Mouse (Mus musculus) forebrain, embryonic 13.5 days (tissue): ENCODE data around the gene Pitpnm1. TPM values are rescaled to one million over a fixed set of nuclear protein-coding genes. Genes with fewer than 3 reads are reported as not detected.

Experiments
- ATAC-seq: fragments of 200-750 bp; cut with Nextera tagmentation; 2 replicates; pipeline ENCODE4 v1.8.0; 2017
- H3K27ac ChIP-seq: fragments of 300-500 bp; sonication (generic); 2 replicates; pipeline ENCODE4 v1.5.1; 2015; ENCODE audit warnings: inconsistent platforms, mild to moderate bottlenecking, moderate library complexity
- H3K27me3 ChIP-seq: fragments of 300-500 bp; sonication (generic); 2 replicates; pipeline ENCODE4 v1.6.1; 2015; ENCODE audit warnings: mild to moderate bottlenecking, inconsistent platforms
- H3K36me3 ChIP-seq: fragments of 300-500 bp; sonication (generic); 2 replicates; pipeline ENCODE4 v1.6.1; 2015; ENCODE audit warnings: mild to moderate bottlenecking, inconsistent platforms; ENCODE audit not compliant: poor library complexity, severe bottlenecking
- H3K4me1 ChIP-seq: fragments of 300-500 bp; sonication (generic); 2 replicates; pipeline ENCODE4 v1.6.1; 2015; ENCODE audit warnings: inconsistent platforms
- H3K4me2 ChIP-seq: fragments of 300-500 bp; sonication (generic); 2 replicates; pipeline ENCODE4 v1.6.1; 2015; ENCODE audit warnings: inconsistent platforms, mild to moderate bottlenecking, moderate library complexity
- H3K4me3 ChIP-seq: fragments of 300-500 bp; sonication (generic); 2 replicates; pipeline ENCODE4 v1.5.1; 2015; ENCODE audit warnings: mild to moderate bottlenecking, inconsistent platforms
- H3K9ac ChIP-seq: fragments of 300-500 bp; sonication (generic); 2 replicates; pipeline ENCODE4 v1.6.1; 2015; ENCODE audit warnings: mild to moderate bottlenecking, inconsistent platforms
- H3K9me3 ChIP-seq: fragments of 300-500 bp; sonication (generic); replicated peaks from 2 replicates; pipeline ENCODE4 v1.6.1; 2016; ENCODE audit warnings: inconsistent platforms
- WGBS: fragments of 180-500 bp; shearing (Covaris S2); methylation state at CpG from one replicate; pipeline ENCODE4 v1.1.7; 2015; 5-methylcytosine and 5-hydroxymethylcytosine counted together
- polyA plus RNA-seq: library from polyadenylated mRNA; unstranded; fragments of >200 nt; fragmentation: Nextera tagmentation; extraction: Ambion mirVana; gene quantifications from 2 replicates; pipeline ENCODE4 v1.2.1, GENCODE M21; 2015

Pitpnm1 gene
- polyA plus RNA-seq, 1 experiment from 2014 or later, result 21.1 TPM

DNA sequence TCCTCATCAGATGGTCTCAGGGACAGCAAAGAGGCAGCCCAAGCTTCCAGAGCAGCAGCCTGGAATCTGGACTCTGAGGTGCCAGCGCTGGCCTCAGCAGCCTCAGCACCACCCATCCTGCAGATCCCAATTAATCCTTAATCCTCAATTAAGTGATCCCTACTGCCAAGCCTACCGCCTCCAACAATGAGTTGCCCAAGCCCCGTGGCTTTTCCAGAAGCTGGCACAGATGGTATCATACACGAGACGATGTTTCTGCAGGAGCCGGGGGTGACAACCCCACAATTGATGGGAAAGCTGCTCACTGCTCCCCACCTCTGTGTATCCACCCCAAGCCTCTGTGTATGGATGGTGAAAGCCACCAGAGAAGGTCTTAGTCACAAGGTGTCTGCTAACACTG lies 10.7 kb upstream of the Pitpnm1 start:
- peaks cover 6% of the 10 kb centered on the region for H3K4me1 ChIP-seq
- H3K36me3 ChIP-seq, result no peaks in the 10 kb centered on the region
- no peaks in the 10 kb centered on the region for H3K27me3 ChIP-seq
- H3K4me3 ChIP-seq, result no peak overlapping the region
- 50% methylated on average over 6 of the region's 6 CpGs for WGBS
- H3K9ac ChIP-seq, result 0 out of 2 replicates have a peak overlapping the region, but pooled peaks have one; percentile 5
- H3K27ac ChIP-seq, result no peak overlapping the region
- ATAC-seq, result no peak
- no peaks in the 10 kb centered on the region for H3K9me3 ChIP-seq
- no peak overlapping the region for H3K4me2 ChIP-seq

DNA sequence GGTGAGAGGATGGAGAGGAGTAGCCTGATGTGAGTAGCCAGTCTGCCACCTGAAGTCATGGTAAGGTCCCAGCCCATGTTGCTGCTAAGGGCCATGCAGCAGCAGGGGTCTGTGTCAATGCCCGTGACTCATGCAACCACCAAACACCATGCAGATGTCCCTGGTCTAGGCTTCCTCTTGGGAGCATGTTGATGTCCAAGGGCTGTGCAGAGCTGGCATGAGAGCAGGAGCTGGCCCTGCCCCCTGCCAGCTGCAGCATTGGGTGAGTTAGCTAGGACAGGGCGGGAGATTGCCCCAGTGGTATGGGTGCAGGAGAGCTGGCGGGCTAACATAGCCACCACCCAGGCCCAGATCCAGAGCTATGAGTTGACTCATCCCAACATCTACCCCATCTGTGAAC lies 9.4 kb upstream of the Pitpnm1 start:
- Histone ChIP-seq H3K36me3 (no peaks in the 10 kb centered on the region), H3K27me3 (no peaks in the 10 kb centered on the region), H3K4me1 (peaks cover 6% of the 10 kb centered on the region), H3K4me3 (no peak overlapping the region), H3K9me3 (no peaks in the 10 kb centered on the region), H3K9ac (no peak overlapping the region), H3K4me2 (no peak overlapping the region), H3K27ac (no peak overlapping the region)
- WGBS, result 85% methylated on average over 3 of the region's 3 CpGs
- ATAC-seq, result no peak

DNA sequence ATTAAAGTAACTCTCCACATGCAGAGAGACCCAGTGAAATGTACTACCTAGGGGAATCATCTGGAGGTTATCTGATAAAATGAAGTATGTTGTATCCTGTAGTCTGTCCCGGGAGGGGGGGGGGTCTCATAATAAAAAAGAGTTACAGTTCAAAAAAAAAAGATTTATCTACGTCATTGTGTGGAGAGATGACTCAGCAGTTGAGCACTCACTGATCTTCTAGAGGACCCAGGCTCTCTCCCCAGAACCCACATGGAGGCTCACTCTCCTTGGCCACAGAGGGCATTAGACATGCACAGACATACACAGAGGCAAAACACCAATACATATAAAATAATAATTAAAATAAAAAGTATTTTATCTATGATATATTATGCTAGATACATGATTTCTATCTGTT lies 8.4 kb upstream of the Pitpnm1 start:
- no peaks in the 10 kb centered on the region for H3K36me3 ChIP-seq
- no peak overlapping the region for H3K4me3 ChIP-seq
- ATAC-seq, result no peak
- H3K9me3 ChIP-seq, result no peaks in the 10 kb centered on the region
- WGBS, result 74% methylated on average over 2 of the region's 2 CpGs
- no peak overlapping the region for H3K27ac ChIP-seq
- peaks cover 12% of the 10 kb centered on the region for H3K4me1 ChIP-seq
- no peak overlapping the region for H3K4me2 ChIP-seq
- no peak overlapping the region for H3K9ac ChIP-seq
- H3K27me3 ChIP-seq, result no peaks in the 10 kb centered on the region

DNA sequence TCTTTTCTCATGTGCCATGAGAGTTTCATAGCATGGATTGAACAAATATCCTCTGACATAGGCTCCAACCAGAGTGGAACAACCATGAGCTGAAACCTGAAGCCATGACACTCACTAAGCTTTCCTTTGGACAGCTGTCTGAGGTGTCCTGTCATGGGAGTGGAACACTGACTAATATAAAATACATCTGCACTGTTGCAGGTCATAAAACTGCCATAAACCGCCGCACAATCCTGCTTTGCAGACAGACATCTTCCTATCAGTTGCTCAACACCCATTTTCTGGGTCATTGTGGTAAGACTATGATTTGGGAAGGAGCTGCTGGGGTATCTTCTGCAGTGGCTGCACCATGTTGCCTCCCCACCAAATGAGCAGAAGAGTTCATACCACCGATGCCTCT lies 7.0 kb upstream of the Pitpnm1 start:
- Histone ChIP-seq H3K27me3 (no peaks in the 10 kb centered on the region), H3K36me3 (no peaks in the 10 kb centered on the region), H3K9me3 (no peaks in the 10 kb centered on the region), H3K4me3 (no peak overlapping the region), H3K9ac (no peak overlapping the region), H3K27ac (no peak overlapping the region), H3K4me2 (no peak overlapping the region), H3K4me1 (peaks cover 18% of the 10 kb centered on the region)
- ATAC-seq, result no peak
- 90% methylated on average over 3 of the region's 3 CpGs for WGBS

DNA sequence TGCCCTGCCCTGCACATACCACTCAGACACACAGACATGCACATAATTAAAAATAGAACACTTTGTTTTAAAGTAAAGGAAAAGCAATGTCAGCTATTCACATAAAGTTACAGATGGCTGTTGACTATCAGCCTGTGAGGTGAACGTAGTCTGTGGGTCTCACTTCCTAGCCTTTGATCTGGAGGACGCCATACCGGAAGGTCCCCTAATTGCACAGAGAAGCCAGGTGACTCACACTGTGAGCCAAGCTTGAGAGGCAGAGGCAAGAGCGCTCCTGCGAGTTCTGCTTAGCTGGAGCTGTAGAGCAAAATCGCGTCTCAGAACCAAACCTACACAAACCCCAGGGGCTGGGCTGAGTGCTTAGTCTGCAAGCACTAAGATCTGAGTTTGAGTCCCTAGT lies 6.0 kb upstream of the Pitpnm1 start:
- WGBS, result 78% methylated on average over 7 of the region's 7 CpGs
- ATAC-seq, result no peak

DNA sequence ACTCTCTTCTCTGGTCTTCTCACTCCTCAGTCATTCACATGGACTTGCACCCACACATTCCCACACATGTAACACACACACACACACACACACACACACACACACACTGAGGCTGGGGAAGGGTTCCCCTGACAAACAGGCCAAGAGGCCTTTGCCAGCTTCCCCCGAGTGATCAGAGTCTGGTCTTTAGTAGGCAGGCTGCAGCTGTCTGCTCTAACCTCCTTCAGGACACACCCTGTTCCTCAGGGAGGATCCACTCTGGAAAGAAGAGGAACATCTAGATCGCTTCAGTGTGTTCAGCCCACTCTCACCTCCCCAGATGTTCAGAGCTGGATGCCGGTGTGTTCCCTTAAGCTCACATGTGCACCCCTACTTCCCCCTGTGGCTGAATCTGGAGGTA lies 5.5 kb upstream of the Pitpnm1 start:
- Histone ChIP-seq H3K36me3 (no peaks in the 10 kb centered on the region), H3K4me3 (no peak overlapping the region), H3K9ac (no peak overlapping the region), H3K9me3 (no peaks in the 10 kb centered on the region), H3K27me3 (peaks cover under 1% of the 10 kb centered on the region; the same call in 1 of the 2 replicates), H3K4me1 (peaks cover 29% of the 10 kb centered on the region), H3K27ac (no peak overlapping the region), H3K4me2 (no peak overlapping the region)
- no peak for ATAC-seq
- 83% methylated on average over 3 of the region's 3 CpGs for WGBS

More for the DNA sequence above, 6.0 kb upstream of the Pitpnm1 start:
- Histone ChIP-seq H3K9me3 (no peaks in the 10 kb centered on the region), H3K4me1 (peaks cover 29% of the 10 kb centered on the region), H3K27me3 (no peaks in the 10 kb centered on the region), H3K36me3 (no peaks in the 10 kb centered on the region), H3K4me3 (no peak overlapping the region), H3K4me2 (no peak overlapping the region), H3K9ac (no peak overlapping the region), H3K27ac (no peak overlapping the region)

DNA sequence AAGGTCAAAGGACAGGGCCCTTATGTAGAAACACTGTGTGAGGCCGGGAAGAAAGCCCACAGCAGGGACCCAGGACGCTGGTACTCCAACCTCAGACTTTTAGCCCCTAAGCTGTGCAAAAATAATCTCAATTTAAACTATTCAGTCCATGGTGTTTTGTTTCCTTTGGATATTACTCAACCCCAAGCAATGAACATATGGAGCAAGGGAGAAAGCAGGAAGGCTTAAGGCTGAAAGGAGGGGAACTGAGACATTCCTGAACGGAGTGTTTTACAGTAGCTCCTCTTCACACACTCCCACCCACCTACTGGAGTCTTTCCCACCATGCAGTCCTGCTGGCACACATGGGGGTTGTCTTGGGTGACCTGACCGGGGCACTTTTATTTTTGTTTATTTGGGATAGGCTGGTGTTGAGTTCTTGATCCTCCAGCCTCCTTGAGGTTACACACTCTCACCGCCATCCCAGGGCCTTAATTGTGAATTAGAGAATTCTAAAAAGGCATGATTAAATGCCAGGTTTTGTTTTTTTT lies 5.0 kb upstream of the Pitpnm1 start:
- Histone ChIP-seq H3K4me2 (no peak overlapping the region), H3K36me3 (no peaks in the 10 kb centered on the region), H3K9me3 (no peaks in the 10 kb centered on the region), H3K4me3 (no peak overlapping the region), H3K4me1 (peaks cover 34% of the 10 kb centered on the region), H3K27me3 (peaks cover 6% of the 10 kb centered on the region; the same call in 1 of the 2 replicates), H3K27ac (no peak overlapping the region), H3K9ac (no peak overlapping the region)
- WGBS, result 80% methylated on average over 5 of the region's 5 CpGs
- no peak for ATAC-seq

DNA sequence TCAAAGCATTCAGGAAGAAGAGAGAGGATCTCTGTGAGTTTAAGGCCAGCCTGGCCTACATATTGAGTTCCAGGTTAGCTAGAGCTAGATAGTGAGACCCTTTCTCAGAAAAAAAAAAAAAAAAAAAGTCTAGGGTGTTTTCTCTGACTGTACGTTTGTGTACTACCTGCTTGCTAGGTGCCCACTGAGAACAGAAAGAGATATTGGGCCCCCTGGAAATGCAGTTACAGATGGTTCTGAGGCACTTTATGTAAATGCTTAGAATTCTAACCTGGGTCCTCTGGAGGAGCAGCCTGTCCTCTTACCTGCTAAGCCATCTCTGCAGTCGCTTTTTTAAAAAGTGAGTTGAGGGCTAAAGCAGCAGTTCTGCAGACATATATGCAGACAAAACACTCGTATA lies 4.0 kb upstream of the Pitpnm1 start:
- H3K27me3 ChIP-seq, result peaks cover 14% of the 10 kb centered on the region; the same call in 1 of the 2 replicates
- H3K4me1 ChIP-seq, result peaks cover 43% of the 10 kb centered on the region
- H3K36me3 ChIP-seq, result no peaks in the 10 kb centered on the region
- ATAC-seq, result no peak
- H3K9me3 ChIP-seq, result no peaks in the 10 kb centered on the region
- H3K4me2 ChIP-seq, result peak overlapping the region; percentile 68; the same call in 1 of the 2 replicates
- H3K4me3 ChIP-seq, result no peak overlapping the region
- no peak overlapping the region for H3K27ac ChIP-seq
- WGBS, result 71% methylated on average over 3 of the region's 3 CpGs
- no peak overlapping the region for H3K9ac ChIP-seq

DNA sequence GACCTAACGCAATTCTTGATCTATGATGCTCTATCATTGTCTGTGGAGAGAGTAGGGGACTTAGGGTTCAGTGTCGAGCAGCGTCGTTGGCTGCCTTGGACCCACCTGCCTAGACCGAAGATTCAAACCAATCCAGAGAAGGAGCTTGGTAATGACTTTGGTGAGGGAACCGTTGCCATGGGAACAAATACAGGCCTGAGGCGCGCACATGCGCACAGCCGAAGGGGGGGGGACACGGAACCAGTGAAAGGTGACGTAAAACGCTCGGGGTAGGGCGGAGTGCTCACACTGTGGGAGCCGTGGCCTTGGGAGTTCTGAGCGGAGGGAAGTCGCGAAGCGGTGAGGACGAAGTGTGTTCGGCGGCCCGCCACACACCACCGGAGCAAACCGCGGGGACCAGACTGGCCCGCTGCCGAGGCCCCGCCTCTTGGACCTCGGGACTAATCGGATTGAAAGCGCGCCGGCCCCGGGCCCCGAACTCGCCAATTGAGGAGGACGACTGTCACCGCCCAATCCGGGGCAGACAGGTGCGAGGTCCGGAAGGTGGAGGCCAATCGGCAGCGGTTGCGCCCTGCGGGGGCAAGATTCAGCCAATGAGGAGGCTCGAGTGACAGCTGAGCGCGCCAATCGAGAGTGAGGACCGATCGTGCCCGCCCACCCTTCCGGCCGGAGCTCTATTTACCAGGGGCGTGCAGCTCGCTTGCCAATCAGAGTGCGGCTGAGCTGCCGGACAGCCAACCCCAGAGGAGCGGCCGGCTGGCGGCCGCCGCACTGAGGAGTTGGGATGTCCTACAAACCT lies 3.0 kb upstream of the Pitpnm1 start, which contains the start of gene Cdk2ap2:
Cdk2ap2 (plus strand) TSS at position 541 of the 799 bp plus-strand sequence.
- no peaks in the 10 kb centered on the region for H3K9me3 ChIP-seq
- H3K9ac ChIP-seq, result peak within 1 kb of the TSS; percentile 68
- peak within 1 kb of the TSS; percentile 60 for H3K4me3 ChIP-seq
- no peaks in the 10 kb centered on the region for H3K36me3 ChIP-seq
- peaks cover 54% of the 10 kb centered on the region for H3K4me1 ChIP-seq
- H3K4me2 ChIP-seq, result peak within 1 kb of the TSS; percentile 68
- H3K27me3 ChIP-seq, result peaks cover 24% of the 10 kb centered on the region
- peak; percentile 94 for ATAC-seq
- under 1% methylated on average over 62 of the region's 65 CpGs for WGBS
- peak within 1 kb of the TSS; percentile 88 for H3K27ac ChIP-seq

DNA sequence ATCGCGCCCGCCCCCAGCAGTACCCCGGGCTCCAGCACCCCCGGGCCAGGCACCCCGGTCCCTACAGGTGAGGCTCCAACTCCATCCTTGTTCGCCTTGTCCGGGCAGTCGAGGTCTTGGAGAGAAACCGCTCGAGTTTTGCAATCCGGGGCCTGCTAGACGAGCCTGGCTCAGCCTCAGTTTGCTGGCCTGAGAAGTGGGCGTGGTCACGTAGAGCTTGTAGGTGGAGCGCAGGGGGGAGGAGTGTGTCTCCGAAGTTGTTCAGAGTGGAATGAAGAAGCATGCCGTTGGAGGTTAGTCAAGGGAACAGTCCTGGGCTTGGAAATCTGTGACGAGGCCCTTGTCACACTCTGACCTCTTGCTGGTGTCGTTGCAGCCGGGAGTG lies 2.4 kb upstream of the Pitpnm1 start:
- peak overlapping the region; percentile 68 for H3K4me2 ChIP-seq
- H3K27ac ChIP-seq, result peak overlapping the region; percentile 88
- ATAC-seq, result no peak; the same call in 1 of the 2 replicates
- under 1% methylated on average over 21 of the region's 21 CpGs for WGBS
- peak overlapping the region; percentile 68 for H3K9ac ChIP-seq
- H3K27me3 ChIP-seq, result peaks cover 30% of the 10 kb centered on the region
- H3K36me3 ChIP-seq, result no peaks in the 10 kb centered on the region
- peak overlapping the region; percentile 60 for H3K4me3 ChIP-seq
- no peaks in the 10 kb centered on the region for H3K9me3 ChIP-seq
- peaks cover 56% of the 10 kb centered on the region for H3K4me1 ChIP-seq

DNA sequence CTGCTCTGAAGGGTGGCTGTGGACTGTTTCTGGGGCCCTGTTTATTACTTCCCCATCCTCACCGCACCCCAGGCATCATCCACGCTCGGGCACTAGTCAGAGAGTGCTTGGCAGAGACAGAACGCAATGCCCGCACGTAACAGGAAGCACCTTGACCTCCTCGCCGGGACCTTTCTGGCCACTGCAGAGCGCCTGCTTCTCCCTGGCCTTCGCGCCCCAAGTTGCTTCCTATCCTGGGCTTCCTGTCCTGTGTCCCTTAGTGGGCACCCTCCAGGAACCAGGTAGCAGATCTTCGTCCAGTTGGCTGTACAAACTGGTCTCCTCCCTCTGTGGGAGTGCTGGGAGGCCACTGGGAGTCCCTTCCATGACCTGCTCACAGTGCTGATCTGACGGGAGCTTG lies 1.4 kb upstream of the Pitpnm1 start:
- ATAC-seq, result no peak
- Histone ChIP-seq H3K4me2 (peak overlapping the region; percentile 68; the same call in 1 of the 2 replicates), H3K9ac (0 out of 2 replicates have a peak overlapping the region, but pooled peaks have one; percentile 13), H3K27me3 (peaks cover 32% of the 10 kb centered on the region), H3K4me3 (no peak overlapping the region), H3K4me1 (peaks cover 56% of the 10 kb centered on the region), H3K27ac (no peak overlapping the region), H3K36me3 (no peaks in the 10 kb centered on the region), H3K9me3 (no peaks in the 10 kb centered on the region)
- WGBS, result 91% methylated on average over 13 of the region's 13 CpGs

DNA sequence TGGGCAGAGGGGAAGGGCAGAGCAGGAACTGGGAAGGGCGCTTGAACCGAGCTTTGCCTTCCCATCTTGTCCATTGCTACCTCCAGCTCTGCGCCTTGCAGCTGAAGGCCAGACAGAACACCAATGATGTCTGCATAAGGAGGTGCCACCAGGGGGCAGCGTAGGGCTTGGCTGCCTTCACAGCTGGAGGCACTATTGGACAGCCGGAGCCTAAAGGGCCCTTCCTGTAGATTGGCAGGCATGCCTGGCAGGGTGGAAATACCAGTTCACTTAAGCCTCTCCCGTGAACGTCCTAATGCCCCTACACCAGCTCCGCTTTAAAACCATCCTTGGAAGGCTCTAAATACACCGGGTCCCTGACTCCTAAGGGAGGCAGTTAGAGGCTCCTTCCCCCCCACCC lies 742 bp upstream of the Pitpnm1 start:
- H3K27ac ChIP-seq, result no peak overlapping the region
- H3K36me3 ChIP-seq, result no peaks in the 10 kb centered on the region
- peaks cover 32% of the 10 kb centered on the region for H3K27me3 ChIP-seq
- H3K4me2 ChIP-seq, result peak overlapping the region; percentile 81
- WGBS, result 13% methylated on average over 9 of the region's 9 CpGs
- H3K9me3 ChIP-seq, result no peaks in the 10 kb centered on the region
- ATAC-seq, result no peak
- H3K4me3 ChIP-seq, result 0 out of 2 replicates have a peak overlapping the region, but pooled peaks have one; percentile 50
- H3K4me1 ChIP-seq, result peaks cover 56% of the 10 kb centered on the region
- H3K9ac ChIP-seq, result 0 out of 2 replicates have a peak overlapping the region, but pooled peaks have one; percentile 13
